Mouse (Mus musculus): Measurements from ENCODE around the gene Mecp2. TPM values are rescaled to one million over a fixed set of nuclear protein-coding genes. Genes with fewer than 3 reads are reported as not detected.
"Not testable (repeated sequence)": the region's sequence is repeated elsewhere in the genome, so short reads cannot be mapped to it uniquely, and the experiment has no call there.

The Mecp2 gene
- polyA plus RNA-seq (2012; fragmentation: generic; extraction: Trizol), result 9.2 TPM

GRCm38 (mm10) chrX:74135263-74135662 lies at the start of gene Mecp2:
Gene Mecp2 (minus strand): TSS chrX:74135363.
- not testable (repeated sequence) for H3K36me3 ChIP-seq (ENCODE audit: control insufficient read depth, insufficient read depth); H3K27me3 ChIP-seq (ENCODE audit: control insufficient read depth, insufficient read depth, insufficient read length); H3K4me2 ChIP-seq (ENCODE audit: low read depth); H3ac ChIP-seq (ENCODE audit: control insufficient read depth, insufficient read length); H3K4me3 ChIP-seq; H3K79me2 ChIP-seq (ENCODE audit: control insufficient read depth, insufficient read depth)

GRCm38 (mm10) chrX:74176959-74177358 lies 41.8 kb upstream of the Mecp2 start, which contains the start of gene Tktl1:
Gene Tktl1 (plus strand): TSS chrX:74177259.
- Histone ChIP-seq H3K4me2 (ENCODE audit: low read depth) (no peak within 1 kb of the TSS), H3K79me2 (ENCODE audit: control insufficient read depth, insufficient read depth) (no peaks in the 10 kb centered on the region), H3K27me3 (ENCODE audit: control insufficient read depth, insufficient read depth, insufficient read length) (no peaks in the 10 kb centered on the region), H3ac (ENCODE audit: control insufficient read depth, insufficient read length) (no peak within 1 kb of the TSS), H3K36me3 (ENCODE audit: control insufficient read depth, insufficient read depth) (no peaks in the 10 kb centered on the region), H3K4me3 (no peak within 1 kb of the TSS)
- no peak for TF ChIP-seq TCF3 (IDR thresholded peaks at IDR 0.05; ENCODE audit: insufficient read length, low read depth)
- no peak for TF ChIP-seq REST (IDR thresholded peaks at IDR 0.05; ENCODE audit: insufficient read depth, insufficient read length)
- no peak for TF ChIP-seq POLR2AphosphoS2 (IDR thresholded peaks at IDR 0.05; ENCODE audit: insufficient read length, low read depth)
- no peak for TF ChIP-seq MYOD1 (IDR thresholded peaks at IDR 0.05; ENCODE audit: control insufficient read depth in 1 of 3, insufficient read length in 2 of 3, low read depth in 2 of 3)
- TF ChIP-seq SRF (IDR thresholded peaks at IDR 0.05; ENCODE audit: control insufficient read depth, insufficient read length, low read depth), result no peak
- TF ChIP-seq MAX (IDR thresholded peaks at IDR 0.05; ENCODE audit: low read depth), result no peak
- TF ChIP-seq POLR2A (IDR thresholded peaks at IDR 0.05; ENCODE audit: insufficient read length, low read depth), result no peak
- TF ChIP-seq TCF12 (IDR thresholded peaks at IDR 0.05; ENCODE audit: insufficient read depth, poor library complexity, severe bottlenecking), result no peak

- TF ChIP-seq POLR2A (IDR thresholded peaks at IDR 0.05; ENCODE audit: insufficient read length, low read depth), result no peak
- TF ChIP-seq MYOD1 (IDR thresholded peaks at IDR 0.05; ENCODE audit: control insufficient read depth in 1 of 3, insufficient read length in 2 of 3, low read depth in 2 of 3), result no peak
- TF ChIP-seq REST (IDR thresholded peaks at IDR 0.05; ENCODE audit: insufficient read depth, insufficient read length), result no peak
- TF ChIP-seq CEBPB (IDR thresholded peaks at IDR 0.05; ENCODE audit: insufficient read depth, poor library complexity, severe bottlenecking), result no peak
- TF ChIP-seq MAX (IDR thresholded peaks at IDR 0.05; ENCODE audit: low read depth), result no peak
- TF ChIP-seq TCF12 (IDR thresholded peaks at IDR 0.05; ENCODE audit: insufficient read depth, poor library complexity, severe bottlenecking), result no peak
- no peak for TF ChIP-seq MYOG (IDR thresholded peaks at IDR 0.05; ENCODE audit: control insufficient read depth in 1 of 3, insufficient read depth in 1 of 3, insufficient read length in 2 of 3, low read depth in 2 of 3)
- no peak for TF ChIP-seq TCF3 (IDR thresholded peaks at IDR 0.05; ENCODE audit: insufficient read length, low read depth)
- no peak for TF ChIP-seq E2F4 (IDR thresholded peaks at IDR 0.05; ENCODE audit: insufficient read depth)
- TF ChIP-seq POLR2AphosphoS2 (IDR thresholded peaks at IDR 0.05; ENCODE audit: insufficient read length, low read depth), result no peak
- no peak for TF ChIP-seq SRF (IDR thresholded peaks at IDR 0.05; ENCODE audit: control insufficient read depth, insufficient read length, low read depth)
- TF ChIP-seq USF1 (IDR thresholded peaks at IDR 0.05; ENCODE audit: low read depth), result no peak
- Histone ChIP-seq H3ac (ENCODE audit: control insufficient read depth, insufficient read length) (no peak within 1 kb of the TSS), H3K27me3 (ENCODE audit: control insufficient read depth, insufficient read depth, insufficient read length) (no peaks in the 10 kb centered on the region), H3K36me3 (ENCODE audit: control insufficient read depth, insufficient read depth) (no peaks in the 10 kb centered on the region), H3K79me2 (ENCODE audit: control insufficient read depth, insufficient read depth) (no peaks in the 10 kb centered on the region), H3K4me2 (ENCODE audit: low read depth) (no peak within 1 kb of the TSS), H3K4me3 (no peak within 1 kb of the TSS)
Observed at GRCm38 (mm10) chrX:74167738-74168137, 32.6 kb upstream of the Mecp2 start, which contains the start of gene Tex28. Gene Tex28 (minus strand): TSS chrX:74167838.

- no peaks in the 10 kb centered on the region for H3K36me3 ChIP-seq (ENCODE audit: control insufficient read depth, insufficient read depth)
- H3K27me3 ChIP-seq (ENCODE audit: control insufficient read depth, insufficient read depth, insufficient read length), result no peaks in the 10 kb centered on the region
- TF ChIP-seq USF1 (IDR thresholded peaks at IDR 0.05; ENCODE audit: low read depth), result no peak
- TF ChIP-seq MYOG (IDR thresholded peaks at IDR 0.05; ENCODE audit: control insufficient read depth in 1 of 3, insufficient read depth in 1 of 3, insufficient read length in 2 of 3, low read depth in 2 of 3), result no peak
- TF ChIP-seq CEBPB (IDR thresholded peaks at IDR 0.05; ENCODE audit: insufficient read depth, poor library complexity, severe bottlenecking), result no peak
- TF ChIP-seq REST (IDR thresholded peaks at IDR 0.05; ENCODE audit: insufficient read depth, insufficient read length), result no peak
- no peak for TF ChIP-seq E2F4 (IDR thresholded peaks at IDR 0.05; ENCODE audit: insufficient read depth)
- TF ChIP-seq TCF12 (IDR thresholded peaks at IDR 0.05; ENCODE audit: insufficient read depth, poor library complexity, severe bottlenecking), result no peak
- TF ChIP-seq MYOD1 (IDR thresholded peaks at IDR 0.05; ENCODE audit: control insufficient read depth in 1 of 3, insufficient read length in 2 of 3, low read depth in 2 of 3), result no peak
- TF ChIP-seq TCF3 (IDR thresholded peaks at IDR 0.05; ENCODE audit: insufficient read length, low read depth), result no peak
- TF ChIP-seq POLR2A (IDR thresholded peaks at IDR 0.05; ENCODE audit: insufficient read length, low read depth), result no peak
- TF ChIP-seq POLR2AphosphoS2 (IDR thresholded peaks at IDR 0.05; ENCODE audit: insufficient read length, low read depth), result no peak
- TF ChIP-seq SRF (IDR thresholded peaks at IDR 0.05; ENCODE audit: control insufficient read depth, insufficient read length, low read depth), result no peak
- TF ChIP-seq MAX (IDR thresholded peaks at IDR 0.05; ENCODE audit: low read depth), result no peak
- H3K4me3 ChIP-seq, result no peak within 1 kb of the TSS
- no peak within 1 kb of the TSS for H3ac ChIP-seq (ENCODE audit: control insufficient read depth, insufficient read length)
- H3K79me2 ChIP-seq (ENCODE audit: control insufficient read depth, insufficient read depth), result no peaks in the 10 kb centered on the region
- H3K4me2 ChIP-seq (ENCODE audit: low read depth), result no peak within 1 kb of the TSS
Observed at GRCm38 (mm10) chrX:74127164-74127563, 8.0 kb downstream of the Mecp2 start, which contains the start of gene Opn1mw. Gene Opn1mw (plus strand): TSS chrX:74127464.

- Histone ChIP-seq H3K4me3 (no peak overlapping the region), H3K27me3 (ENCODE audit: control insufficient read depth, insufficient read depth, insufficient read length) (no peaks in the 10 kb centered on the region), H3K4me2 (ENCODE audit: low read depth) (no peak overlapping the region), H3ac (ENCODE audit: control insufficient read depth, insufficient read length) (no peak overlapping the region), H3K36me3 (ENCODE audit: control insufficient read depth, insufficient read depth) (no peaks in the 10 kb centered on the region), H3K79me2 (ENCODE audit: control insufficient read depth, insufficient read depth) (no peaks in the 10 kb centered on the region)
- TF ChIP-seq POLR2AphosphoS2 (IDR thresholded peaks at IDR 0.05; ENCODE audit: insufficient read length, low read depth), result no peak
- TF ChIP-seq MAX (IDR thresholded peaks at IDR 0.05; ENCODE audit: low read depth), result no peak
- TF ChIP-seq CEBPB (IDR thresholded peaks at IDR 0.05; ENCODE audit: insufficient read depth, poor library complexity, severe bottlenecking), result no peak
- no peak for TF ChIP-seq E2F4 (IDR thresholded peaks at IDR 0.05; ENCODE audit: insufficient read depth)
- TF ChIP-seq TCF12 (IDR thresholded peaks at IDR 0.05; ENCODE audit: insufficient read depth, poor library complexity, severe bottlenecking), result no peak
- no peak for TF ChIP-seq SRF (IDR thresholded peaks at IDR 0.05; ENCODE audit: control insufficient read depth, insufficient read length, low read depth)
- TF ChIP-seq MYOG (IDR thresholded peaks at IDR 0.05; ENCODE audit: control insufficient read depth in 1 of 3, insufficient read depth in 1 of 3, insufficient read length in 2 of 3, low read depth in 2 of 3), result no peak
- TF ChIP-seq POLR2A (IDR thresholded peaks at IDR 0.05; ENCODE audit: insufficient read length, low read depth), result no peak
- no peak for TF ChIP-seq REST (IDR thresholded peaks at IDR 0.05; ENCODE audit: insufficient read depth, insufficient read length)
- no peak for TF ChIP-seq USF1 (IDR thresholded peaks at IDR 0.05; ENCODE audit: low read depth)
- TF ChIP-seq MYOD1 (IDR thresholded peaks at IDR 0.05; ENCODE audit: control insufficient read depth in 1 of 3, insufficient read length in 2 of 3, low read depth in 2 of 3), result no peak
- TF ChIP-seq TCF3 (IDR thresholded peaks at IDR 0.05; ENCODE audit: insufficient read length, low read depth), result no peak
Observed at GRCm38 (mm10) chrX:74124975-74125374, 10.2 kb downstream of the Mecp2 start.

All from myocyte (in vitro differentiated cells).